Mouse (Mus musculus) liver, adult 2 months (tissue): ENCODE measurements around the gene Dpy19l3. TPM values are rescaled to one million over a fixed set of nuclear protein-coding genes. Genes with fewer than 3 reads are reported as not detected.

ENCODE experiments used
- DNase-seq: peaks from one replicate; pipeline ENCODE4 v3.0.0-alpha.2; 2011; ENCODE audit warnings: low read depth, low spot score; ENCODE audit errors: extremely low read depth
- H3K27ac ChIP-seq: fragments of 200-500 bp; replicated peaks from 2 replicates; pipeline ENCODE4 v1.5.1; 2012; ENCODE audit warnings: low read depth, mild to moderate bottlenecking, control low read depth, inconsistent platforms, low read length; ENCODE audit not compliant: insufficient read depth
- H3K27me3 ChIP-seq: fragments of 200-500 bp; 2 replicates; pipeline ENCODE4 v1.6.1; 2012; ENCODE audit warnings: mild to moderate bottlenecking, moderate library complexity, low read length, inconsistent platforms; ENCODE audit not compliant: control insufficient read depth, insufficient read depth
- H3K36me3 ChIP-seq: fragments of 200-500 bp; 2 replicates; pipeline ENCODE4 v1.6.1; 2012; ENCODE audit warnings: low read length, inconsistent platforms; ENCODE audit not compliant: control insufficient read depth, insufficient read depth
- H3K4me1 ChIP-seq: fragments of 200-500 bp; 2 replicates; pipeline ENCODE4 v1.6.1; 2011; ENCODE audit warnings: low read length; ENCODE audit not compliant: control insufficient read depth, insufficient read depth
- H3K4me3 ChIP-seq: fragments of 200-500 bp; 2 replicates; pipeline ENCODE4 v1.5.1; 2011; ENCODE audit warnings: low read depth, mild to moderate bottlenecking, control low read depth, low read length, moderate library complexity; ENCODE audit not compliant: insufficient read depth
- H3K79me2 ChIP-seq: fragments of 200-500 bp; 2 replicates; pipeline ENCODE4 v1.6.1; 2012; ENCODE audit warnings: inconsistent platforms, mild to moderate bottlenecking, low read length, moderate library complexity; ENCODE audit not compliant: control insufficient read depth, insufficient read depth
- H3K9ac ChIP-seq: fragments of 200-500 bp; 2 replicates; pipeline ENCODE4 v1.6.1; 2012; ENCODE audit warnings: low read depth, mild to moderate bottlenecking, control low read depth, inconsistent platforms, low read length
- CTCF ChIP-seq: fragments of 200-500 bp; IDR thresholded peaks from 2 replicates; pipeline ENCODE4 v1.5.1; 2011; ENCODE audit warnings: low read depth, low read length, control low read depth
- POLR2A ChIP-seq: fragments of 200-500 bp; IDR thresholded peaks from 2 replicates; pipeline ENCODE4 v1.6.1; 2011; ENCODE audit warnings: low read length, control low read depth; ENCODE audit not compliant: insufficient read depth; ENCODE audit errors: extremely low read depth
- WGBS: fragments of 180-500 bp; shearing (Covaris S2); methylation state at CpG from one replicate; pipeline ENCODE4 v1.1.7; 2018; 5-methylcytosine and 5-hydroxymethylcytosine counted together
- polyA plus RNA-seq: library from polyadenylated mRNA; depleted of rRNA; stranded (reverse); fragments of >200 nt; gene quantifications from 2 replicates; pipeline ENCODE4 v1.2.3, GENCODE M21; 2012
- total RNA-seq: library from RNA; depleted of rRNA; stranded (reverse); fragments of >200 nt; gene quantifications from 2 replicates; pipeline ENCODE4 v1.2.3, GENCODE M21; 2014

Gene Dpy19l3
- total and polyA plus RNA-seq, 2 experiments, result 2.4 to 3.8 TPM

- no peaks in the 10 kb centered on the region for H3K4me1 ChIP-seq
- H3K4me3 ChIP-seq, result no peak overlapping the region
- no peaks in the 10 kb centered on the region for H3K36me3 ChIP-seq
- no peaks in the 10 kb centered on the region for H3K27me3 ChIP-seq
- DNase-seq, result peak; percentile 63
- no peaks in the 10 kb centered on the region for H3K79me2 ChIP-seq
- no peak overlapping the region for H3K27ac ChIP-seq
- TF ChIP-seq POLR2A, result no peak
- TF ChIP-seq CTCF, result no peak
- no peak overlapping the region for H3K9ac ChIP-seq
These were observed 15.4 kb downstream of the Dpy19l3 start for GRCm38 (mm10) chr7:35738871-35739270.

GRCm38 (mm10) chr7:35733313-35734050 lies 20.8 kb downstream of the Dpy19l3 start:
- H3K27me3 ChIP-seq, result no peaks in the 10 kb centered on the region
- no peaks in the 10 kb centered on the region for H3K36me3 ChIP-seq
- no peak overlapping the region for H3K9ac ChIP-seq
- 85% methylated on average over 14 of the region's 14 CpGs for WGBS
- H3K4me3 ChIP-seq, result no peak overlapping the region
- H3K4me1 ChIP-seq, result no peaks in the 10 kb centered on the region
- H3K79me2 ChIP-seq, result no peaks in the 10 kb centered on the region
- no peak overlapping the region for H3K27ac ChIP-seq
- no peak for TF ChIP-seq CTCF
- TF ChIP-seq POLR2A, result no peak
- no peak for DNase-seq

DNA sequence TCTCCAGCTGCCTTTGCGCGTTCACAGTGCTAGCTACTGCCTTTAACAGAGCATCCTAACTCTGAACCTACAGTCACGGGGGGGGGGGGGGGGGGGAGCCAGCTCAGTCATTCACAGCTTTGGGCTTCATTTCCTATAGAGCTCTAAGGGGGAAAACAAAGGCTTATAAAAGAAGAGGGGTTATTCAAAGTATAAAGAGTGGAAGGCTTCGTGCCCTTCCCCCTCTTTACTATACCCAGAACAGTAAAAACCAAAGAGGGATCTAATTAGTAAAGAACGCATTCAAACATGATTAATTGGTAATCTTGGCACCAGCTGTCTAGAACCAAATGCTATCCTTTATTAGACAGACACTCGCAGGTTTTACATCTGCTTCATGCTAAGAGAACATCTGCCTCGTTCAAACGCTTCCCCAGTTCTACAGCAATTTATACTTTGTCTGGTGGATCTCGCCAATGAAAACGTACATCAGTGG lies 21.6 kb downstream of the Dpy19l3 start:
- 90% methylated on average over 10 of the region's 10 CpGs for WGBS
- H3K4me1 ChIP-seq, result no peaks in the 10 kb centered on the region
- TF ChIP-seq CTCF (no peak), POLR2A (no peak)
- no peak overlapping the region for H3K9ac ChIP-seq
- H3K4me3 ChIP-seq, result no peak overlapping the region
- H3K36me3 ChIP-seq, result no peaks in the 10 kb centered on the region
- H3K79me2 ChIP-seq, result no peaks in the 10 kb centered on the region
- no peak overlapping the region for H3K27ac ChIP-seq
- H3K27me3 ChIP-seq, result no peaks in the 10 kb centered on the region
- DNase-seq, result no peak

DNA sequence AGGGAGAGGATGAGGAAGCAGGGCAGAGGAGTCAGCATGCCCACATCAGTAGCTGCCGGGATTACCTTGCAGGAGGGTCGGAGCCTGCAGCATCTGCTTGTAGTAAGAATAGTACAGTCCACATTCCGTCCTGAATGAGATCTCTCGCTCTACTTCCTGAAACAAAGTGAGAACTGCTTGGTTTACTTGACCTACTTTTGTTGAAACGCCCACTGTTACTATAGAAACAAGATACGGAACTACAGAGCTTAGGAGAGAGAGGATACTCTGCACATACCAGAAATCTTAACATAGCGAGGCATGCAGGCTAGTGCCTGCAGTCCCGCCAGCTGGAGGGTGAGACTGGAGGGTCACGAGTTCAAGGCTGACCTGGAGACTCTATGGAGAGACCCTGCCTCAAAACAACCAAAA lies 24.6 kb downstream of the Dpy19l3 start:
- TF ChIP-seq POLR2A (no peak), CTCF (no peak)
- Histone ChIP-seq H3K4me3 (no peak overlapping the region), H3K27ac (no peak overlapping the region), H3K36me3 (no peaks in the 10 kb centered on the region), H3K4me1 (no peaks in the 10 kb centered on the region), H3K9ac (no peak overlapping the region), H3K27me3 (no peaks in the 10 kb centered on the region), H3K79me2 (no peaks in the 10 kb centered on the region)
- peak; percentile 30 for DNase-seq
- WGBS, result 76% methylated on average over 9 of the region's 9 CpGs

GRCm38 (mm10) chr7:35728376-35728775 lies 25.9 kb downstream of the Dpy19l3 start:
- H3K4me3 ChIP-seq, result no peak overlapping the region
- H3K27me3 ChIP-seq, result no peaks in the 10 kb centered on the region
- H3K9ac ChIP-seq, result no peak overlapping the region
- H3K4me1 ChIP-seq, result no peaks in the 10 kb centered on the region
- no peak for TF ChIP-seq POLR2A
- TF ChIP-seq CTCF, result no peak
- 95% methylated on average over 12 of the region's 12 CpGs for WGBS
- no peaks in the 10 kb centered on the region for H3K36me3 ChIP-seq
- no peaks in the 10 kb centered on the region for H3K79me2 ChIP-seq
- DNase-seq, result no peak
- no peak overlapping the region for H3K27ac ChIP-seq

GRCm38 (mm10) chr7:35723035-35723434 lies 31.2 kb downstream of the Dpy19l3 start:
- 97% methylated on average over 2 of the region's 2 CpGs for WGBS
- TF ChIP-seq POLR2A (no peak), CTCF (0 out of 2 replicates have a peak, but pooled peaks have one; percentile 6)
- H3K9ac ChIP-seq, result no peak overlapping the region
- no peak overlapping the region for H3K27ac ChIP-seq
- no peaks in the 10 kb centered on the region for H3K79me2 ChIP-seq
- no peak for DNase-seq
- H3K36me3 ChIP-seq, result no peaks in the 10 kb centered on the region
- no peaks in the 10 kb centered on the region for H3K4me1 ChIP-seq
- H3K27me3 ChIP-seq, result no peaks in the 10 kb centered on the region
- H3K4me3 ChIP-seq, result no peak overlapping the region
